Mouse (Mus musculus) embryo, embryonic 10.5 days (tissue): ENCODE results near the gene Ppp1r14b.

ENCODE experiments used
- DNase-seq: peaks from one replicate; pipeline ENCODE4 v3.0.0-alpha.2; 2015; ENCODE audit warnings: low spot score

The Ppp1r14b gene

GRCm38 (mm10) chr19:6974211-6975205 is at the start of gene Ppp1r14b:
Gene Ppp1r14b (plus strand): TSS chr19:6974968.
- peak; percentile 96 for DNase-seq

GRCm38 (mm10) chr19:6925307-6925573 is 49.5 kb upstream of the Ppp1r14b start, which contains the start of gene Catsperz:
Gene Catsperz (minus strand): TSS chr19:6925380.
- peak; percentile 29 for DNase-seq

GRCm38 (mm10) chr19:6925611-6926329 is 49.0 kb upstream of the Ppp1r14b start:
- no peak for DNase-seq

- DNase-seq: peak; percentile 52
These were observed 48.1 kb upstream of the Ppp1r14b start for GRCm38 (mm10) chr19:6926559-6927255.

- DNase-seq: no peak
These were observed 46.7 kb upstream of the Ppp1r14b start for GRCm38 (mm10) chr19:6928080-6928479.

- DNase-seq: no peak
These were observed 43.8 kb upstream of the Ppp1r14b start for GRCm38 (mm10) chr19:6931002-6931401.

- no peak for DNase-seq
These were observed 42.8 kb upstream of the Ppp1r14b start for GRCm38 (mm10) chr19:6932018-6932417.

- DNase-seq: no peak
These were observed 41.7 kb upstream of the Ppp1r14b start for GRCm38 (mm10) chr19:6933102-6933435.

GRCm38 (mm10) chr19:6933436-6934194 is 41.2 kb upstream of the Ppp1r14b start:
- no peak for DNase-seq

- no peak for DNase-seq
These were observed 40.4 kb upstream of the Ppp1r14b start, which contains the start of gene Kcnk4 for GRCm38 (mm10) chr19:6934195-6934977. Gene Kcnk4 (minus strand): TSS chr19:6934515.

- DNase-seq: no peak
These were observed 38.5 kb upstream of the Ppp1r14b start for GRCm38 (mm10) chr19:6936299-6936698.

GRCm38 (mm10) chr19:6937541-6938465 is 37.0 kb upstream of the Ppp1r14b start:
- no peak for DNase-seq

- no peak for DNase-seq
These were observed 35.4 kb upstream of the Ppp1r14b start for GRCm38 (mm10) chr19:6939106-6940002.

- no peak for DNase-seq
These were observed 34.1 kb upstream of the Ppp1r14b start for GRCm38 (mm10) chr19:6940396-6941351.

- peak; percentile 95 for DNase-seq
These were observed 33.2 kb upstream of the Ppp1r14b start, which contains the start of gene Bad for GRCm38 (mm10) chr19:6941372-6942248. Gene Bad (plus strand): TSS chr19:6941861.

- DNase-seq: peak; percentile 96
These were observed 32.5 kb upstream of the Ppp1r14b start, which contains the start of gene Gpr137 for GRCm38 (mm10) chr19:6942249-6942691. Gene Gpr137 (minus strand): TSS chr19:6942480.
